Mouse (Mus musculus): ENCODE measurements around the gene Pck1.

DNA sequence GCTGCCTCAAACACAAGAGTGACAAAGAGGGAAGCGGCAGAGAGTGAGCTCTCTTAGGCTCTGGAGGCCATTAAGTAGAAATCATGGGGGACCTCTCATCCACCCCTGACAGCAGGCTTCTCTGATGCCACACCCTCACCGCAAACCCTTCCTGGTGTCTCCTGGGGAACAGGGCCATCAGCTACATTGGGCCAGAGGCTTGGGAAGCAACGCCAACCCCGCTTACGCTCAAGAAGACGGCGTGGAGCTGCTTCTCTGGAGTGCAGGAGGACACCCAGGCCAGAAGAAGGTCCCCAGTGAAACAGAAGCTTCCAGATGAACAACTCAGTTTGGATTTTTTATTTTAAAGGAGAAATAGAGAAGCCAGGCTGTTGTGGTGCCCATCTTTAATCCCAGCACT lies 43.3 kb upstream of the Pck1 start:
- TF ChIP-seq POLR2A (IDR thresholded peaks at IDR 0.05; ENCODE audit: insufficient read depth, low read depth, low read length) (no peak), CTCF (IDR thresholded peaks at IDR 0.05) (no peak)

Measured in heart, adult 2 months (tissue).